Mouse (Mus musculus) layer of hippocampus, postnatal 10 days (tissue): ENCODE results near the gene Akt3. TPM values are rescaled to one million over a fixed set of nuclear protein-coding genes. Genes with fewer than 3 reads are reported as not detected.

ENCODE experiments used
- DNase-seq, 2 experiments: peaks; one replicate each; pipeline ENCODE4 v3.0.0; 2021; ENCODE audit warnings: low spot score in 2 of 2
- total RNA-seq, 2 experiments: library from RNA; stranded (reverse); gene quantifications; 2 replicates each; pipeline ENCODE4 v1.2.3; 2021

Akt3 gene
- total RNA-seq, 2 experiments from 2014 or later = 326 to 338 TPM

GRCm38 (mm10) chr1:177012774-177013173, 245.2 kb downstream of the Akt3 start:
- DNase-seq = no peak

- DNase-seq = no peak
These were observed 246.3 kb downstream of the Akt3 start for GRCm38 (mm10) chr1:177011688-177012087.

GRCm38 (mm10) chr1:177010607-177011302, 247.2 kb downstream of the Akt3 start:
- DNase-seq = no peak

- DNase-seq = no peak
These were observed 248.0 kb downstream of the Akt3 start for GRCm38 (mm10) chr1:177010041-177010440.

GRCm38 (mm10) chr1:177008777-177009176, 249.2 kb downstream of the Akt3 start:
- DNase-seq = no peak

GRCm38 (mm10) chr1:177007405-177007804, 250.6 kb downstream of the Akt3 start:
- no peak for DNase-seq

GRCm38 (mm10) chr1:177004041-177004741, 253.8 kb downstream of the Akt3 start:
- DNase-seq = no peak

- DNase-seq = no peak
These were observed 255.1 kb downstream of the Akt3 start for GRCm38 (mm10) chr1:177002951-177003350.

- DNase-seq = peak; percentile 62 to 70
These were observed 259.0 kb downstream of the Akt3 start for GRCm38 (mm10) chr1:176999011-176999410.

GRCm38 (mm10) chr1:176997711-176998689, 260.0 kb downstream of the Akt3 start:
- no peak for DNase-seq

- DNase-seq = no peak
These were observed 260.7 kb downstream of the Akt3 start for GRCm38 (mm10) chr1:176997254-176997653.

- DNase-seq = peak; percentile 56 to 68
These were observed 261.3 kb downstream of the Akt3 start for GRCm38 (mm10) chr1:176996630-176997201.

GRCm38 (mm10) chr1:176996166-176996565, 261.8 kb downstream of the Akt3 start:
- DNase-seq = no peak

GRCm38 (mm10) chr1:176995419-176995775, 262.6 kb downstream of the Akt3 start:
- DNase-seq = no peak

- no peak for DNase-seq
These were observed 263.1 kb downstream of the Akt3 start for GRCm38 (mm10) chr1:176994707-176995418.

GRCm38 (mm10) chr1:176994087-176994486, 263.9 kb downstream of the Akt3 start:
- DNase-seq = no peak

- DNase-seq = no peak
These were observed 264.6 kb downstream of the Akt3 start for GRCm38 (mm10) chr1:176993141-176994010.

- DNase-seq = no peak
These were observed 265.5 kb downstream of the Akt3 start for GRCm38 (mm10) chr1:176992517-176992916.

- DNase-seq = no peak
These were observed 266.5 kb downstream of the Akt3 start for GRCm38 (mm10) chr1:176991473-176991872.
